Mouse (Mus musculus): ENCODE measurements around the gene Marco. TPM values are rescaled to one million over a fixed set of nuclear protein-coding genes. Genes with fewer than 3 reads are reported as not detected.

The Marco gene
- total RNA-seq (2023) = not detected

GRCm38 (mm10) chr1:120504924-120505323 is at the start of gene Marco:
Gene Marco (minus strand): TSS chr1:120505024.

Other genes starting within 250 kb of the Marco start
- 10 to 100 TPM; 15.9 to 24.6 TPM for gene Steap3, start 232.3 kb downstream of the Marco start, total RNA-seq (2023)
- not detected for gene C1ql2, start 164.4 kb downstream of the Marco start, total RNA-seq (2023)
- gene En1, start 97.4 kb upstream of the Marco start, total RNA-seq (2023) = not detected